Mouse (Mus musculus): ENCODE results near the gene Txn2.

Gene Txn2

DNA sequence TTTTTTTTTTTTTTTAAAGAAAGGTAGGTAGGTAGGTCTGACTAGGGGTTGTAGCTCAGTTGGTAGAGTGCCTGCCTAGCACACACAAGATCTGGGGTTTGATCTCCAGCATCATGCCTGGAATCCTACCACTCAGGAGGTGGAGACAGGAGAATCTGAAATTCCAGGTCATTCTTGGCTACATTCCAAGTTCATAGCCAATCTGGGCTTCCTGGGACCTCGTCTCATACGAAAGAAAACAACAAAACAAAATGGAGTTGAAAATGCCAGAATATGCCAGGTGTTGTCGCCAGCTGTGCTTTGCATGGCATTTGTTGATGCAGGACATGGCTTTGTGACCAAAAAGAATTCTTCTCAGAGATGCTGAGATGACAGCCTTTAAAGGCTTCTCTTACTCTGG, 4.4 kb upstream of the Txn2 start:
- DNase-seq = no peak

DNA sequence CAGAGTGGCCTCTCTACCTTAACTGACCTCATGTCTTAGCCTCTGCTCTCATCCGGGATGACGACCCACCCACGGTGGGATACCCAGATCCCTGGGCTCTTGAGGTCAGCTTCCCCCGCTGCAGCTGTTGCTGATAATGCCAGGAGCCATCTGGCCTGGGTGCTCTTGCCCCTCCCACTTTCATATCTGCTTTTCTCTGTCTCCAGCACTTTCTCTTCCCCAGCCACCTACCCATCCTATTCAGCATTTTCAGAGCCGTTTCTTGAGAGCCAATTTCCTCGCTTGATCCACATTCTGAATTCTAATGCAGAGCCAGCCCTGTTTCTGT, 2.8 kb upstream of the Txn2 start:
- no peak for DNase-seq

- DNase-seq = no peak
These were observed 2.3 kb upstream of the Txn2 start for GRCm38 (mm10) chr15:77930986-77931688.

- DNase-seq = no peak
These were observed 998 bp upstream of the Txn2 start for GRCm38 (mm10) chr15:77929804-77930203.

GRCm38 (mm10) chr15:77928091-77928490, 715 bp downstream of the Txn2 start:
- DNase-seq = no peak

DNA sequence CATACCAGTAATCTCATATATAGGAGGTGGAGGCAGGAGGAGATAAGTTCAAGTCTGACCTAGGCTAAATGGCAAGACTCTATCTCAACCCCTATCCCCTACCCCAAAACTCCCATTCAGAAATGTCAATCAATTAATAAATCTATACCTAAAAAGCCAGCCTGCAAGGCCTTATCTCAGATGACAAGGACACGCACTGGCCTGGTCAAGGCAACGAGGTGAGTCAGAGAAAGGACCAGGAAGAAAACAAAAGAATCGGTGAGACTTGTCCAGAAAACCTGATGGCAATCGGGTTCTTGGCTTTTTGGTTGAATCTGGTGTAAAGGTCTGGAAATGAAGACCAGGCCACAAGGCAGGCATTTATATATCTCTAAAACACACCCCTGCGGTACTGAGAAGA, 1.9 kb downstream of the Txn2 start:
- no peak for DNase-seq

- no peak for DNase-seq
These were observed 3.6 kb downstream of the Txn2 start for GRCm38 (mm10) chr15:77925195-77925594.

- no peak for DNase-seq
These were observed 5.4 kb downstream of the Txn2 start for GRCm38 (mm10) chr15:77923267-77924035.

DNA sequence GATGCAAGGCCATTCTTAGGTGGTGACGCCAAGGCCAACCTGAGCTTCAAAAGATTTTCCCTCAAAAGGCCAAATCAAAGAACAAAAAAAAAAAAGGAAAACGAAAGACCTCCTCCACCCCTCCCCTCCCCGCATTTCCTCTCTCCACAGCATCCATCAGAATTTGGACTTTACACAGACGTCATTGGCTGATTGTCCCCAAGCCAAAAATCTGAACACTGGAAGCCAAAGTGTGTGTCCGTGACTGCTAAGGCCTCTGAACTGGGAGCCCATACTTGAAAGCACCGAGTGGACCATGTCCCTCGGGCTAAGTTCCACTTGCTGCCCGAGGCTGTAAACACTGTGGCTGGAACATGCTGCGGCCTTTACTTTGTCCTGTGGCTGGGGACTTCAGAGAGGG, 6.1 kb downstream of the Txn2 start:
- DNase-seq = no peak

DNA sequence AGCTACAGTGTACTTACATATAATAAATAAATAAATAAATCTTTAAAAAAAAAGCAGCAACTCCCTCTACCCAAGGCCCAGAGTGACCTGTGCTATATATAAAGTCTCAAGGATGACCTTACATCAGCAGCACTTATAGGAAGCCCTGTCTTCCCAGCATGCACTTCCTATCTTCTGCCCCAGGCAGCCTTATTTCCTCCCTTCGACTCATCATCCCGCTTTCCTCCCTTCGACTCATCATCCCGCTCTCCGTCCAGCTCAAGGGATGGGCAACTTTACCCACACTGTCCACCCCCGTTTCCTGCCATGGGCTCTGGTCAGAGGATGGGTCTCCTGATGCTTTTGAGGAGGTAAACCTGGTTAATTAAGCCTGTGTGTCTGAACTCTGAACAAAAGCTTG, 7.2 kb downstream of the Txn2 start:
- DNase-seq = no peak

DNA sequence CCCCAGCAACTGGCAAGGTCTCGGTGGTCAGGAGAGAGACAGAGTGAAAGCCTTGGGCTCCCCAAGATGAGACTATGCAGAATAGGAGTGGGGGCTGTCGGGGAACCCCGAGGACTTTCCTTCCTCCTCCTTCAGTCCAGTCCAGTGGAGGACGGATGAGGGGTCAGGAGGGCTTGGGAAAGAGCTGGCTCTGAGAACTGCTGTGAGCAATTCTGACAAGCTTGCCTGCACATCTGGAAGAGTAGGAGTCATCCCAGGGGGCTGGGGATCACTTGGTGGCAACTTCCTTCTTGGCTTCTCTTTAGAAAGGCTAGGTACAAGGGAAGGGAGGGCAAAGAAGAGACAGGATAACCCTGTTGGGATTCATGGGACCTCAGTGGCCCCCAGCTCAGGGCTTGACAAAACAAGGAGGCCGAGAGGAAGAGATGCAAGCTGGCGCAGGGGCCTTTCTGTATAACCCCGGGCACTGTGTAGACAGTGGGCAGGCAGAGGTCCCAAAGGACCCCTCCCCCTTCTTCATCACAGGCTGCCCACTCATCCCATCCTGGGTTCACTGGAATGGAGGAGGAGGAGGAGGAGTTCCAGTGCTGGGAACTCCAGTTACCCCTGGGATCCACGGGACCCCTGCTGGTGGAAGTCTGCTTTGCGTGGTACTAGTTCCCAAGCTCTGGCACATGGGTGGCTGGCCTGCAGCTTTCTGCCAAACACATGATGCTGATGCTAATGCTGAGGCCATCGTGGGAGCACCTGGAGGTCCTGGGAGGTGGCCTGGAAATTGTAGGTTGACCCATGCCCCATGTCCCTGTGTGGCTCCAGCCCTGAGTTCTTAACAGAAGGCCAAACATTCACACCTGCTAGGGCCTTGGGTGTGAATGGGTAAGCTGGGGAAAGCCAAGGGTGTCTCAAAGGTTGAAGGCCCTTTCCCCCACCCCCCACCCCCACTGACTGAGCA, 8.0 kb downstream of the Txn2 start:
- DNase-seq = no peak

- no peak for DNase-seq
These were observed 9.4 kb downstream of the Txn2 start for GRCm38 (mm10) chr15:77919441-77919840.

GRCm38 (mm10) chr15:77916851-77917544, 11.8 kb downstream of the Txn2 start:
- peak; percentile 93 for DNase-seq

DNA sequence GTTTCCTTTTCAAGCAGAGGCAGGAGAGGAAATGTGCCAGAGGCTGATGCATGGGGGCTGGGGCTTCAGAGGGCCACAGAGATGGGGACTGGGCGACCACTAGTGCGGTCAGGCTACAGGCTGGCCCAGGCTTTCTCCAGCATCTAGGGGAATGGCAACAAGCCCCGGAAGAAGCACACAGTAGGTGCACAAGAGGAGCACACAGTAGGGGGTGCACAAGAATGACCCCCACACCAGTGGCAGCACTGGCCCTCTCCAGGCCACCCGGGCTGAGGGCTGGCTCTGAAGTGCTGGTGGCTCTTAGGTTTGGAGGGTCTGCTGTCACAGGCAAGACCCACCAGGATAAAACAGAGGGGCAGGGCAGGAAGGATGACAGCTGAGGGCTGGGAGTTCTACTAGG, 13.5 kb downstream of the Txn2 start:
- no peak for DNase-seq

DNA sequence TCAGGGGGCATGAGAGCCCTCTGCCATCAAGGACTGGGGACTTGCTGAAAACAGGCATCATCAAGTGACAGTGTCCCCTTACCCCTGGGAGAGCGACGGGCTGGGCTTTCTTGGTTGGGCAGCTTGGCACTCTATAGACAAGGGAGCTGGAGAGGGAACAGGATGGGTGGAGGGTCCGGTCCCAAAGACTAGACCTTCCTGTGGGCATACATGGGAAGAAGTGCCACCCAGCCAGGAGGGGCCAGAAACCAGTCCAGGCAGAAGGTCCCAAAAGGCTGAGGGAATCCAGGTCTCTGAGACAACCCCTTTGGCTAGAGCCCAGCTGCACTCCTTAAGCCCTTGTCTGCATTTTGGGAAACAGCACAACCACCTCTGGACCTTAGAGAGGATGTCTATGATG, 14.3 kb downstream of the Txn2 start:
- no peak for DNase-seq

- DNase-seq = no peak
These were observed 15.8 kb downstream of the Txn2 start for GRCm38 (mm10) chr15:77913054-77913453.

DNA sequence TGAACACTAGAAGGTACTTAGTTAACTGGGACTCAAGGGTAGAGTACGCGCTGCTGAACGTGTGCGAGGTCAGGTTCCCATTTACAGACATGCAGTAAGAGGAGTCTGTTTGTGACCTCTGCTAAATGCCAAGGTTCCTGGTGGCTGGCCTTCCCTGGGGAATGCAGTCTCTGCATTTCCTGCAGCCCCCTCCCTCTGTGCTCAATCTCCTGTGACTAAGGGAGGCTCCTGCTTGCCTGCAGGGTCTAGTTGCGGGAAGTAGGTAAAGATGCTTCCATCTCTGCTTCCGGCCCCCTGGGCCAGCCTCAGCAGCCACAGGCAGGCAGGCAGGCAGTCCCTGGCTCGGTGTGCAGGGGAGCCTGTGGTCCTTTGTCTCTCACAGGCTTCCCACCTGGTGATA, 16.2 kb downstream of the Txn2 start:
- no peak for DNase-seq

- no peak for DNase-seq
These were observed 16.8 kb downstream of the Txn2 start for GRCm38 (mm10) chr15:77912048-77912447.

DNA sequence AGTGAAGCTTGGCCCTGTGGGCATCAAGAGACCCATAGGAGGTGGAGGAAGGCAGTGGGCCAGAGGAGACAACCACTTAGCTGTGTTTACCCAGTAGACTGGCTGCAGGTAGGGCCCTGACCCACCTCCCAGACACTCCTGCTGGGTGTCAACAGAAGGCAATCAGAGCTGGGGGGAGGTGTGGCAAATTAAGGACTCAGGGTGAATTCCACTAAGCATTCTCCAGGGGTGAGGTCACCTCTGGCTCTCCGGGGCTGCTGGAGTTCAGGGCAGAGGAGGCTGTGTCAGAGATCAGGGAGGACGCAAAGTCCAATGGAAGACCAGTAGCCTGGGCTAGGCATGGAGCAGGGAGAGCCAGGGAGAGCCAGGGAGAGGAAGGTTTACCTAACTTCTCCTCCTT, 17.7 kb downstream of the Txn2 start:
- DNase-seq = no peak

DNA sequence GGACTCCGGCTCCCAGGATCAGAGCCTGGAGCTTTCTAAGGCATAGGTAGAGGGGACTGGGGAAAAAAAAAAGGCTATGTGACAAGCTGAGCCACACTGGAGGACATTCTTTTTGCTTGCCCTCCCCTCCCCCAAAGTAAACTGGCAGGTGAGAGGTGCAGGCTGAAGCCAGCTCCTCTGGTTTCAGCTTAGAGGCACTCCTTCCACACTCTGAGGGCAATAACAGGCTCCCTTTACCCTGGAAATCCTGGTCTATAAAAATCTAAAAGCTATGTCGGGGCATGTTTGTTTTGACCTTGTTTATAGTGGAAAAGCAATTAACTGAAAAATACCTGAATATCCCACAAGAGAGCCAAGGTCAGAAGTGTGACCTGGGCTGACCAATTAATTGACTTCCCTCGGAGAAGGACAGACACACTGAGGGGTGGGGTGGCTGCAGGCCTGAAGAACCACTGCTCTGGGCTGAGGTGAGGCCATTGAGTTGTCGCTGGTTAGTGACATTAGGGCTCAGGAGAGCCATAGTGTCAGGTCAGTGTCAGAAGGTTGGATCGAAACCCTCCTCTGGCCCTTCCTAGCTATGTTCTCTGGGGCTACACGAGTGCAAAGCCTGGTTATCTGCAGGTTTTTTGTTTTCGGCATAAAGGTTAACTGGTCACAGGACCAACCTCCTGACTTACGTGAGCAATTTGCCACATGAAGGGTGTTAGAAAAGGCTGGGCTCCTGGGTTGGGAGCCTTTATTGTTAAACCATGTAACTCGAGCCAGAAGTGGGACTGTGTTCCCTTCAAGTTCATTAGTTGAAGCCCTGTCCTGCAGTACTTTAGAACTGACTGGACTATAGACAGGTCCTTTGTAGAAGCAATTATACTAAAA, 20.9 kb downstream of the Txn2 start:
- no peak for DNase-seq

GRCm38 (mm10) chr15:77906545-77906944, 22.3 kb downstream of the Txn2 start:
- no peak for DNase-seq

GRCm38 (mm10) chr15:77906081-77906480, 22.7 kb downstream of the Txn2 start:
- no peak for DNase-seq

All from cerebellum, adult 8-10 months (tissue).